Mouse (Mus musculus): ENCODE measurements around the gene Mrpl46.

The Mrpl46 gene

GRCm38 (mm10) chr7:78767929-78768531, 15.3 kb downstream of the Mrpl46 start:
- DNase-seq, result no peak

GRCm38 (mm10) chr7:78766019-78766683, 17.2 kb downstream of the Mrpl46 start:
- peak; percentile 93 for DNase-seq

- peak; percentile 54 for DNase-seq
Observed at GRCm38 (mm10) chr7:78765215-78765631, 18.1 kb downstream of the Mrpl46 start.

GRCm38 (mm10) chr7:78763801-78764200, 19.5 kb downstream of the Mrpl46 start:
- DNase-seq, result no peak

- DNase-seq, result no peak
Observed at GRCm38 (mm10) chr7:78754458-78755000, 28.8 kb downstream of the Mrpl46 start.

- DNase-seq, result no peak
Observed at GRCm38 (mm10) chr7:78753752-78754457, 29.4 kb downstream of the Mrpl46 start.

GRCm38 (mm10) chr7:78752961-78753360, 30.4 kb downstream of the Mrpl46 start:
- DNase-seq, result no peak

GRCm38 (mm10) chr7:78743731-78744385, 39.5 kb downstream of the Mrpl46 start:
- no peak for DNase-seq

- no peak for DNase-seq
Observed at GRCm38 (mm10) chr7:78739351-78740000, 43.9 kb downstream of the Mrpl46 start.

GRCm38 (mm10) chr7:78737614-78738210, 45.6 kb downstream of the Mrpl46 start, which contains the start of gene Ntrk3:
Gene Ntrk3, minus strand, starts transcription at chr7:78738012.
- no peak for DNase-seq

- DNase-seq, result no peak
Observed at GRCm38 (mm10) chr7:78737196-78737595, 46.1 kb downstream of the Mrpl46 start.

- DNase-seq, result no peak
Observed at GRCm38 (mm10) chr7:78731391-78731790, 51.9 kb downstream of the Mrpl46 start.

All from cerebellum, adult 9-10 months (tissue).